Mouse (Mus musculus) forebrain, embryonic 11.5 days (tissue): ENCODE results near the gene Olfr624. TPM values are rescaled to one million over a fixed set of nuclear protein-coding genes. Genes with fewer than 3 reads are reported as not detected.
"Not testable (repeated sequence)": the region's sequence is repeated elsewhere in the genome, so short reads cannot be mapped to it uniquely, and the experiment has no call there.

Experiments
- ATAC-seq: fragments of 200-750 bp; cut with Nextera tagmentation; replicated peaks from 2 replicates; pipeline ENCODE4 v1.8.0; 2017; ENCODE audit warnings: moderate TSS enrichment; ENCODE audit not compliant: low FRiP score
- DNase-seq: peaks from one replicate; pipeline ENCODE4 v3.0.0-alpha.2; 2017; ENCODE audit warnings: low spot score
- H3K27ac ChIP-seq: fragments of 300-500 bp; sonication (generic); 2 replicates; pipeline ENCODE4 v1.5.1; 2014; ENCODE audit warnings: low read depth, low read length
- H3K27me3 ChIP-seq: fragments of 300-500 bp; sonication (generic); 2 replicates; pipeline ENCODE4 v1.6.1; 2014; ENCODE audit warnings: mild to moderate bottlenecking, low read length, mixed read lengths; ENCODE audit not compliant: control insufficient read depth, insufficient read depth
- H3K36me3 ChIP-seq: fragments of 300-500 bp; sonication (generic); 2 replicates; pipeline ENCODE4 v1.6.1; 2014; ENCODE audit warnings: mild to moderate bottlenecking, low read length, moderate library complexity, mixed read lengths; ENCODE audit not compliant: control insufficient read depth, insufficient read depth
- H3K4me1 ChIP-seq: fragments of 300-500 bp; sonication (generic); replicated peaks from 2 replicates; pipeline ENCODE4 v1.6.1; 2014; ENCODE audit warnings: low read length, mixed read lengths; ENCODE audit not compliant: control insufficient read depth, insufficient read depth
- H3K4me2 ChIP-seq: fragments of 300-500 bp; sonication (generic); 2 replicates; pipeline ENCODE4 v1.6.1; 2014; ENCODE audit warnings: low read depth, mild to moderate bottlenecking, low read length, moderate library complexity, mixed read lengths; ENCODE audit not compliant: severe bottlenecking
- H3K4me3 ChIP-seq: fragments of 300-500 bp; sonication (generic); 2 replicates; pipeline ENCODE4 v1.5.1; 2014; ENCODE audit warnings: low read depth, low read length
- H3K9ac ChIP-seq: fragments of 300-500 bp; sonication (generic); 2 replicates; pipeline ENCODE4 v1.6.1; 2014; ENCODE audit warnings: low read length
- H3K9me3 ChIP-seq: fragments of 300-500 bp; sonication (generic); 2 replicates; pipeline ENCODE4 v1.6.1; 2016; ENCODE audit warnings: low read length, mixed read lengths; ENCODE audit not compliant: control insufficient read depth
- WGBS: fragments of 180-500 bp; shearing (Covaris S2); extraction: QIAGEN DNeasy Blood & Tissue Kit; methylation state at CpG from one replicate; pipeline ENCODE4 v1.1.7; 2014; 5-methylcytosine and 5-hydroxymethylcytosine counted together
- polyA plus RNA-seq: library from polyadenylated mRNA; unstranded; fragments of >200 nt; fragmentation: Nextera tagmentation; extraction: Ambion mirVana; gene quantifications from 2 replicates; pipeline ENCODE4 v1.2.1, GENCODE M21; 2014

Olfr624 gene
- not detected in 2 replicates for polyA plus RNA-seq

GRCm38 (mm10) chr7:103671091-103671490 lies at the start of gene Olfr624:
TSS of gene Olfr624 (minus strand) at chr7:103671191.
- Histone ChIP-seq H3K27me3 (no peaks in the 10 kb centered on the region), H3K9me3 (no peaks in the 10 kb centered on the region), H3K27ac (no peak within 1 kb of the TSS), H3K4me3 (no peak within 1 kb of the TSS), H3K36me3 (no peaks in the 10 kb centered on the region), H3K9ac (no peak within 1 kb of the TSS), H3K4me1 (no peaks in the 10 kb centered on the region), H3K4me2 (no peak within 1 kb of the TSS)
- ATAC-seq: no peak
- no peak for DNase-seq
- 90% methylated on average over 2 of the region's 2 CpGs for WGBS

GRCm38 (mm10) chr7:103716398-103716797 lies 45.4 kb upstream of the Olfr624 start:
- H3K9me3 ChIP-seq, DNase-seq, H3K4me2 ChIP-seq, H3K4me3 ChIP-seq, ATAC-seq, H3K4me1 ChIP-seq, H3K27me3 ChIP-seq, H3K27ac ChIP-seq, H3K9ac ChIP-seq, H3K36me3 ChIP-seq: not testable (repeated sequence)
- WGBS: 95% methylated on average over 1 of the region's 1 CpGs

GRCm38 (mm10) chr7:103714371-103714770 lies 43.4 kb upstream of the Olfr624 start, which contains the start of gene Olfr243:
TSS of gene Olfr243 (plus strand) at chr7:103714671.
- Histone ChIP-seq H3K9ac (no peak within 1 kb of the TSS), H3K4me2 (no peak within 1 kb of the TSS)
- no peak for ATAC-seq

GRCm38 (mm10) chr7:103712024-103712423 lies 41.0 kb upstream of the Olfr624 start:
- Histone ChIP-seq H3K4me3 (no peak overlapping the region), H3K4me1 (no peaks in the 10 kb centered on the region), H3K4me2 (no peak overlapping the region), H3K27me3 (no peaks in the 10 kb centered on the region), H3K9ac (no peak overlapping the region), H3K27ac (no peak overlapping the region), H3K36me3 (no peaks in the 10 kb centered on the region), H3K9me3 (no peaks in the 10 kb centered on the region)
- 43% methylated on average over 2 of the region's 2 CpGs for WGBS
- no peak for ATAC-seq
- DNase-seq: no peak

More at GRCm38 (mm10) chr7:103714371-103714770, 43.4 kb upstream of the Olfr624 start, which contains the start of gene Olfr243:
- no peak for DNase-seq
- H3K9me3 ChIP-seq: no peaks in the 10 kb centered on the region
- no peaks in the 10 kb centered on the region for H3K36me3 ChIP-seq
- H3K27ac ChIP-seq: no peak within 1 kb of the TSS
- H3K4me1 ChIP-seq: no peaks in the 10 kb centered on the region
- no peak within 1 kb of the TSS for H3K4me3 ChIP-seq
- H3K27me3 ChIP-seq: no peaks in the 10 kb centered on the region

GRCm38 (mm10) chr7:103699469-103699868 lies 28.5 kb upstream of the Olfr624 start:
- no peaks in the 10 kb centered on the region for H3K4me1 ChIP-seq
- DNase-seq (no peak), ATAC-seq (no peak)
- H3K9me3 ChIP-seq: no peaks in the 10 kb centered on the region
- H3K27ac ChIP-seq: no peak overlapping the region
- H3K36me3 ChIP-seq: no peaks in the 10 kb centered on the region
- H3K4me3 ChIP-seq: no peak overlapping the region
- H3K9ac ChIP-seq: no peak overlapping the region
- 96% methylated on average over 4 of the region's 4 CpGs for WGBS
- H3K4me2 ChIP-seq: no peak overlapping the region
- no peaks in the 10 kb centered on the region for H3K27me3 ChIP-seq

GRCm38 (mm10) chr7:103682420-103682819 lies 11.4 kb upstream of the Olfr624 start, which contains the start of gene Olfr625-ps1:
TSS of gene Olfr625-ps1 (plus strand) at chr7:103682720.
- no peak for DNase-seq
- no peaks in the 10 kb centered on the region for H3K4me1 ChIP-seq
- no peaks in the 10 kb centered on the region for H3K36me3 ChIP-seq
- no peak within 1 kb of the TSS for H3K9ac ChIP-seq
- no peak within 1 kb of the TSS for H3K27ac ChIP-seq
- no peak within 1 kb of the TSS for H3K4me2 ChIP-seq
- ATAC-seq: no peak
- no peaks in the 10 kb centered on the region for H3K9me3 ChIP-seq
- no peak within 1 kb of the TSS for H3K4me3 ChIP-seq
- no peaks in the 10 kb centered on the region for H3K27me3 ChIP-seq

GRCm38 (mm10) chr7:103663598-103663997 lies 7.4 kb downstream of the Olfr624 start, which contains the start of gene Olfr623:
TSS of gene Olfr623 (minus strand) at chr7:103663698.
- ATAC-seq (no peak), DNase-seq (no peak)
- H3K4me1 ChIP-seq: no peaks in the 10 kb centered on the region
- H3K4me2 ChIP-seq: no peak within 1 kb of the TSS
- H3K36me3 ChIP-seq: no peaks in the 10 kb centered on the region
- H3K4me3 ChIP-seq: no peak within 1 kb of the TSS
- no peaks in the 10 kb centered on the region for H3K9me3 ChIP-seq
- no peaks in the 10 kb centered on the region for H3K27me3 ChIP-seq
- H3K27ac ChIP-seq: no peak within 1 kb of the TSS
- no peak within 1 kb of the TSS for H3K9ac ChIP-seq

- no peaks in the 10 kb centered on the region for H3K4me1 ChIP-seq
- H3K4me3 ChIP-seq: no peak overlapping the region
- DNase-seq (no peak), ATAC-seq (no peak)
- H3K36me3 ChIP-seq: no peaks in the 10 kb centered on the region
- H3K9me3 ChIP-seq: no peaks in the 10 kb centered on the region
- no peaks in the 10 kb centered on the region for H3K27me3 ChIP-seq
- H3K4me2 ChIP-seq: no peak overlapping the region
- no peak overlapping the region for H3K27ac ChIP-seq
- WGBS: 92% methylated on average over 4 of the region's 4 CpGs
- H3K9ac ChIP-seq: no peak overlapping the region
Measured at GRCm38 (mm10) chr7:103644070-103644469, 26.9 kb downstream of the Olfr624 start.

GRCm38 (mm10) chr7:103642602-103643001 lies 28.4 kb downstream of the Olfr624 start, which contains the start of gene Olfr622:
TSS of gene Olfr622 (minus strand) at chr7:103642702.
- H3K9me3 ChIP-seq: no peaks in the 10 kb centered on the region
- no peak for DNase-seq
- no peaks in the 10 kb centered on the region for H3K4me1 ChIP-seq
- WGBS: 89% methylated on average over 1 of the region's 1 CpGs
- H3K27me3 ChIP-seq: no peaks in the 10 kb centered on the region
- H3K27ac ChIP-seq: no peak within 1 kb of the TSS
- ATAC-seq: no peak
- no peak within 1 kb of the TSS for H3K4me2 ChIP-seq
- no peak within 1 kb of the TSS for H3K9ac ChIP-seq
- H3K36me3 ChIP-seq: no peaks in the 10 kb centered on the region
- H3K4me3 ChIP-seq: no peak within 1 kb of the TSS
